Mouse (Mus musculus): ENCODE data around the gene Atrnl1.

- TF ChIP-seq CTCF (IDR thresholded peaks at IDR 0.05; ENCODE audit: insufficient read depth, low read length) (no peak), POLR2A (IDR thresholded peaks at IDR 0.05; ENCODE audit: borderline replicate concordance, extremely low read depth, low read depth, low read length) (no peak)
Observed at GRCm38 (mm10) chr19:58016561-58017453, 406.0 kb downstream of the Atrnl1 start.
